Mouse (Mus musculus): ENCODE results near the gene Spns3.

- TF ChIP-seq CTCF (IDR thresholded peaks at IDR 0.05; ENCODE audit: low read depth) = peak; percentile 78
- TF ChIP-seq EP300 (optimal IDR thresholded peaks at IDR 0.05) = no peak
These were observed 103.8 kb downstream of the Spns3 start for GRCm38 (mm10) chr11:72446311-72447105.
